Mouse (Mus musculus): ENCODE results near the gene Hist1h1t. TPM values are rescaled to one million over a fixed set of nuclear protein-coding genes. Genes with fewer than 3 reads are reported as not detected.
A peak's percentile ranks its signal among the peaks of the same experiment; 100 is the strongest.

Gene Hist1h1t
- polyA plus RNA-seq, 1 experiment from 2014 or later = not detected

DNA sequence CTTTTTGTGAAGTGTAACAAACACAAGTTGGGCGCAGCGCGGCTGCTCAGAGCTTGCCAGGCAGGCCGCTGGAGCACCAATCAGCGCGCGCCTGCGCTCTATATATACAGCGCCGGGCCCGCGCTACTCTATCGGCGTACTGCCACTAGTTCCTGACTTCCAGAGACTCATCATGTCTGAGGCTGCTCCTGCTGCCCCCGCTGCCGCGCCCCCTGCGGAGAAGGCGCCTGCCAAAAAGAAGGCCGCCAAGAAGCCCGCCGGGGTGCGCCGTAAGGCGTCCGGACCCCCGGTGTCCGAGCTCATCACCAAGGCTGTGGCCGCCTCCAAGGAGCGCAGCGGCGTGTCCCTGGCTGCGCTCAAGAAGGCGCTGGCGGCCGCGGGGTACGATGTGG, 43.1 kb downstream of the Hist1h1t start, which contains the start of gene Hist1h1c:
Gene Hist1h1c (plus strand): TSS at position 132 of the 392 bp plus-strand sequence.
- Histone ChIP-seq H3K36me3 (ENCODE audit: control insufficient read depth, insufficient read depth, low read length) (no peaks in the 10 kb centered on the region), H3K4me2 (ENCODE audit: low read depth) (peak within 1 kb of the TSS; percentile 93), H3K9me3 (ENCODE audit: control insufficient read depth, low read length) (no peaks in the 10 kb centered on the region), H3K4me3 (ENCODE audit: low read depth, low read length) (peak within 1 kb of the TSS; percentile 52), H3K4me1 (ENCODE audit: control insufficient read depth, insufficient read depth, low read length) (0 out of 2 replicates have a peak, but pooled peaks cover 6% of the 10 kb centered on the region), H3K9ac (ENCODE audit: low read length) (peak within 1 kb of the TSS; percentile 81), H3K27me3 (ENCODE audit: control insufficient read depth, insufficient read depth, low read length) (no peaks in the 10 kb centered on the region), H3K27ac (ENCODE audit: low read depth, low read length) (peak within 1 kb of the TSS; percentile 98)
- ATAC-seq (ENCODE audit: insufficient read depth, low FRiP score, low TSS enrichment) (peak; percentile 95), DNase-seq (ENCODE audit: low spot score) (peak; percentile 94)
- WGBS = 0% methylated on average over 30 of the region's 38 CpGs

DNA sequence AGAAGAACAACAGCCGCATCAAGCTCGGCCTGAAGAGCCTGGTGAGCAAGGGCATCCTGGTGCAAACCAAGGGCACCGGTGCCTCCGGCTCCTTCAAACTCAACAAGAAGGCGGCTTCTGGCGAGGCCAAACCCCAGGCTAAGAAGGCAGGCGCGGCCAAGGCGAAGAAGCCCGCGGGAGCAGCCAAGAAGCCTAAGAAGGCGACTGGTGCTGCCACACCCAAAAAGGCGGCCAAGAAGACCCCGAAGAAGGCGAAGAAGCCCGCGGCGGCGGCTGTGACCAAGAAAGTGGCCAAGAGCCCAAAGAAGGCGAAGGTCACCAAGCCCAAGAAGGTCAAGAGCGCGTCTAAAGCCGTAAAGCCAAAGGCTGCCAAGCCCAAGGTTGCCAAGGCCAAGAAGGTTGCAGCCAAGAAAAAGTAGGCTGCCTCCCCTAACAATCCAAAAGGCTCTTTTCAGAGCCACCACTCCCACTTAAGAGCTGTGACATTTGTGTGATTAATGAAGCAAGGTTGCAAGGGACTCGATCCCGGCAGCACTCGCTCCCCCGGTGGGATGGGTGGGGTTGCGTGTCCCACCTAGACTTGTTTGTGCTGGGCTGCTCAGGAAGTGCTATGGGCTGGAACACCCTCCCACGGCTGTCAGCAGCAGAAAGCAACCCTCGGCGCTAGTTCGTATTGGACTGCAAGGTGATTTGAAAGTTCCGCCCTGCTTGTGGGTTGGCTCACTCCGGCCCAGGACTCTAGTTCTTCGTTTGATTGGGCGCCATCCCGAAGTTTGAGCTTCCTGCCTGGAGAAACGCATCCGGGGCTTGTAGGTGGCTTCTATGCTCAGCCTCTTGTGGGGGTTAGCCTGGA, 43.7 kb downstream of the Hist1h1t start:
- Histone ChIP-seq H3K27ac (ENCODE audit: low read depth, low read length) (peak overlapping the region; percentile 98), H3K4me2 (ENCODE audit: low read depth) (peak overlapping the region; percentile 93), H3K9ac (ENCODE audit: low read length) (peak overlapping the region; percentile 81), H3K36me3 (ENCODE audit: control insufficient read depth, insufficient read depth, low read length) (no peaks in the 10 kb centered on the region), H3K4me1 (ENCODE audit: control insufficient read depth, insufficient read depth, low read length) (peaks cover 6% of the 10 kb centered on the region; the same call in 1 of the 2 replicates), H3K9me3 (ENCODE audit: control insufficient read depth, low read length) (no peaks in the 10 kb centered on the region), H3K27me3 (ENCODE audit: control insufficient read depth, insufficient read depth, low read length) (no peaks in the 10 kb centered on the region), H3K4me3 (ENCODE audit: low read depth, low read length) (peak overlapping the region; percentile 52)
- DNase-seq (ENCODE audit: low spot score) (peak; percentile 90), ATAC-seq (ENCODE audit: insufficient read depth, low FRiP score, low TSS enrichment) (peak; percentile 82)
- WGBS = under 1% methylated on average over 38 of the region's 39 CpGs

DNA sequence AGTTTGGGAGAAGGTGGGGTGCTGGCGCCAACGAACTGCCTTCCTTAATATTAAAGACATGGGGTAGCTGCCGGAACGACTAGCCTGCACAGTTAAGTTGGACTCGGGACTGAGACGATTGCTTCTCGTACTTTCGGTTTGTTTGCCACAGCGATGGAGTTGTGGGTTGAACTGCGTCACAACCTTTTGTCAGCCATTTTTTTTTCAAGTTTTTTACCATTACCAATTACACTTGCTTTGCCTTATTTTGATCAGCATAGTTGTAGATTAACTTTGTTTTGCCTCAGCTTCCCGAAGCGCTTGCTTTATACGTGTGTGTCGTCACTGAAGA, 44.3 kb downstream of the Hist1h1t start:
- Histone ChIP-seq H3K9ac (ENCODE audit: low read length) (peak overlapping the region; percentile 81), H3K4me3 (ENCODE audit: low read depth, low read length) (peak overlapping the region; percentile 52), H3K4me2 (ENCODE audit: low read depth) (peak overlapping the region; percentile 93), H3K27ac (ENCODE audit: low read depth, low read length) (peak overlapping the region; percentile 98), H3K4me1 (ENCODE audit: control insufficient read depth, insufficient read depth, low read length) (peaks cover 10% of the 10 kb centered on the region; the same call in 1 of the 2 replicates), H3K9me3 (ENCODE audit: control insufficient read depth, low read length) (no peaks in the 10 kb centered on the region), H3K36me3 (ENCODE audit: control insufficient read depth, insufficient read depth, low read length) (no peaks in the 10 kb centered on the region), H3K27me3 (ENCODE audit: control insufficient read depth, insufficient read depth, low read length) (no peaks in the 10 kb centered on the region)
- 1% methylated on average over 14 of the region's 14 CpGs for WGBS
- DNase-seq (ENCODE audit: low spot score) (no peak), ATAC-seq (ENCODE audit: insufficient read depth, low FRiP score, low TSS enrichment) (no peak)

DNA sequence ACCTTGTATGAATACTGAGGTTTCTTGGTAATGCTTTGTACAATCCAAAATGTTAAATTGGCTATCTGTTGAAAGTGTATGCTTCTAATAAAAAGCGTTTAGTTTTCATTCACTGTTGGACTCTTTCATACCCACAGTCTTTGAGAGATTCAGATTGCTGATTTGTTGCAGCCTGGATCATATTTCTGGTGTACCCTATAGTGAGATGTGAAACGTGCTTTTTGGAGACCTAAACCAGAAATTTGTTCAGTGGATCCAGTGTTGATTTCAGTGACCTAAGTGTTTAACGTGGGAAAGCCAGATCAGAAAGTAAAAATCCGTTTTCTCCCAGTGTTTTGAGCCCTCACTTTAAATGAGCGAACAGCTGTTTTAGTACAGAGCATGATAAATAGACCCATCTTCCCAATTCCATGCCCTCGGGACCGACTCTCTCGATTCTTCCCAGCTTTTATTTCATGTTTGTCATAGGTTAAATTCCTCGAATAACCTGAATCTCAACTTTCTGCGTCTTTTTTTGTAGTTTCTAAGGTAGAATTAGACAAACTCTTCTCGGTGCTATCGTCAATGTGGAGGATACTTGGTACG, 44.7 kb downstream of the Hist1h1t start:
- Histone ChIP-seq H3K9me3 (ENCODE audit: control insufficient read depth, low read length) (no peaks in the 10 kb centered on the region), H3K4me3 (ENCODE audit: low read depth, low read length) (peak overlapping the region; percentile 52), H3K36me3 (ENCODE audit: control insufficient read depth, insufficient read depth, low read length) (no peaks in the 10 kb centered on the region), H3K9ac (ENCODE audit: low read length) (peak overlapping the region; percentile 81), H3K4me1 (ENCODE audit: control insufficient read depth, insufficient read depth, low read length) (peaks cover 10% of the 10 kb centered on the region; the same call in 1 of the 2 replicates), H3K4me2 (ENCODE audit: low read depth) (peak overlapping the region; percentile 93), H3K27me3 (ENCODE audit: control insufficient read depth, insufficient read depth, low read length) (no peaks in the 10 kb centered on the region), H3K27ac (ENCODE audit: low read depth, low read length) (peak overlapping the region; percentile 98)
- ATAC-seq (ENCODE audit: insufficient read depth, low FRiP score, low TSS enrichment) = no peak
- DNase-seq (ENCODE audit: low spot score) = no peak
- 32% methylated on average over 13 of the region's 13 CpGs for WGBS

DNA sequence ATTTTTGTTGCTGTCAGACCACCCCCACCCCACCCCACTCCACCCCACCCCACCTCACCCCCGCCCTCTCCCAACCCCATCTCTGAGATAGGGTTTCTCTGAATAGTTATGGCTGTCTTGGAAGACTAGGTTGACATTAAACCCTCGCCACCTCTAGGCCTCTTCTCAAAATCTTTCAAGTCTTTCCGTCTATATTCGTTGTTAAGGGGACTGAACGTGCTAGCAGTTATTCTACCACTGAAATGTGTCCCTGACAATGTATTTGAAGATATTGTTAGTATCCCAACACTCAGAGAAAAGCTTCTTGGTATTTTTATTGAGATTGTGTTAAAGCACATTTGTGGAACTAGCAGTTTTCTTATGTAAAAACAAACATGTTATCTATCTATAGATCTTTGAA, 45.3 kb downstream of the Hist1h1t start:
- ATAC-seq (ENCODE audit: insufficient read depth, low FRiP score, low TSS enrichment) (no peak), DNase-seq (ENCODE audit: low spot score) (no peak)
- Histone ChIP-seq H3K27ac (ENCODE audit: low read depth, low read length) (no peak overlapping the region), H3K9me3 (ENCODE audit: control insufficient read depth, low read length) (no peaks in the 10 kb centered on the region), H3K4me1 (ENCODE audit: control insufficient read depth, insufficient read depth, low read length) (peaks cover 10% of the 10 kb centered on the region; the same call in 1 of the 2 replicates), H3K4me2 (ENCODE audit: low read depth) (peak overlapping the region; percentile 93; the same call in 1 of the 2 replicates), H3K4me3 (ENCODE audit: low read depth, low read length) (no peak overlapping the region), H3K9ac (ENCODE audit: low read length) (no peak overlapping the region), H3K27me3 (ENCODE audit: control insufficient read depth, insufficient read depth, low read length) (no peaks in the 10 kb centered on the region), H3K36me3 (ENCODE audit: control insufficient read depth, insufficient read depth, low read length) (no peaks in the 10 kb centered on the region)
- 68% methylated on average over 5 of the region's 5 CpGs for WGBS

DNA sequence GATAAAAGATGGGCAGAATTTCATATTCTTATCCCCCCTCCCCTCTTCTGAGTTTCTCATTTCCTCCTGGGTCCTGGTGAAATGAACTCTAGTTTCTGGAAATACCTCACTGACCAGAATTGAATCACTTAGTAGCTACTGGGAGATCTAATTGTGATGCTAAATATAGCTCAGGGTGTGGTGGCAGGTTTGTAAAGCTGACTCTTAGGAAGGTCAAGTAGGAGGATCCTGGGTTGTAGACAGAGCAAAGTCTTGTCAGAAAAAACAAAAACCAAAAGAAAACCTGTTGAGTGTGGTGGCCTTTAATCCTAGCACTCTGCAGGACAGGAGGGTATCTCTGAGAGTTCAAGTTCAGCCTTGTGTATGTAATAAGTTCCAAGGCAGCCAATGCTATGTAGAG, 46.4 kb downstream of the Hist1h1t start:
- DNase-seq (ENCODE audit: low spot score) (no peak), ATAC-seq (ENCODE audit: insufficient read depth, low FRiP score, low TSS enrichment) (no peak)
- Histone ChIP-seq H3K9me3 (ENCODE audit: control insufficient read depth, low read length) (no peaks in the 10 kb centered on the region), H3K27ac (ENCODE audit: low read depth, low read length) (no peak overlapping the region), H3K27me3 (ENCODE audit: control insufficient read depth, insufficient read depth, low read length) (no peaks in the 10 kb centered on the region), H3K9ac (ENCODE audit: low read length) (no peak overlapping the region), H3K4me2 (ENCODE audit: low read depth) (no peak overlapping the region), H3K4me3 (ENCODE audit: low read depth, low read length) (no peak overlapping the region), H3K36me3 (ENCODE audit: control insufficient read depth, insufficient read depth, low read length) (no peaks in the 10 kb centered on the region), H3K4me1 (ENCODE audit: control insufficient read depth, insufficient read depth, low read length) (peaks cover 10% of the 10 kb centered on the region; the same call in 1 of the 2 replicates)

DNA sequence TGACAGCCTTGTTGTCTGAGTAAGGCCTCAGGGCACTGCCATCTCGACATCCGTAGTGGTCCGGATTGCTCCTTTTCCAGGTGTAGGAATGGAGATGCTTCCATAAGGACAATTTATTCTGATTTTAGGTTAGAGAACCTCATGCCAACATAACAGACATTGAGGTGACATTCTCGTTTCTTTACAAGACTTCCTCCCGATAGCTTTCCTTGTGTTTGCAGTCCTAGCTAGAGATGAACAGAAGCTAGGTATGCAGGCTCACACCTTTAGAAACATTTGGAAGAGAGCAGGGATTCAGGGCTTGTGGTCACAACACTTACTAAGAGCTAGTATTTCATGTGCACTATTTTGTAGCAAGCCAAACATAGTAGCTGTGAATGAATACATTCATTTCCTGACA, 47.6 kb downstream of the Hist1h1t start:
- WGBS = 91% methylated on average over 5 of the region's 5 CpGs
- Histone ChIP-seq H3K9me3 (ENCODE audit: control insufficient read depth, low read length) (no peaks in the 10 kb centered on the region), H3K27ac (ENCODE audit: low read depth, low read length) (no peak overlapping the region), H3K36me3 (ENCODE audit: control insufficient read depth, insufficient read depth, low read length) (no peaks in the 10 kb centered on the region), H3K4me2 (ENCODE audit: low read depth) (no peak overlapping the region), H3K4me3 (ENCODE audit: low read depth, low read length) (no peak overlapping the region), H3K27me3 (ENCODE audit: control insufficient read depth, insufficient read depth, low read length) (no peaks in the 10 kb centered on the region), H3K4me1 (ENCODE audit: control insufficient read depth, insufficient read depth, low read length) (peaks cover 18% of the 10 kb centered on the region; the same call in 1 of the 2 replicates), H3K9ac (ENCODE audit: low read length) (no peak overlapping the region)
- no peak for DNase-seq (ENCODE audit: low spot score)
- ATAC-seq (ENCODE audit: insufficient read depth, low FRiP score, low TSS enrichment) = no peak

DNA sequence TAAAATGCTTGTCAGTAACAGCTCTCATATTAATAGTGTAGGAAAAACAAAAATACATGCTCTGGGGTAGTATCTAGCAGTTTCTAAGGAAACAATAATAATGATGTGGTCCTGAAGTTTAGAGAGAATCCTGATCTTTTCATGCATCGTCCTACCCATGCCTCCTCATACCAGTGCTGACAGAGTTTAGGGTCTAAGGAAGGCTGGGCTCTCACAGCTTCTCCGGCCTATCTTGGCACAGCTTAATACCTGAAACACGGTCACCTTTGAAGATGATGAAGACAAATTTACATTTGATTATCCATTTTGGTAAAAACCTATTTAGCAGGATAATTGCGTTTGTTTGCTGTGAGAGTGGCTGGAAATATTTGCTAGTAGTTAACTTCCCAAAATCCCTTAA, 48.3 kb downstream of the Hist1h1t start:
- peak overlapping the region; percentile 70; the same call in 1 of the 2 replicates for H3K27ac ChIP-seq (ENCODE audit: low read depth, low read length)
- 53% methylated on average over 4 of the region's 4 CpGs for WGBS
- H3K36me3 ChIP-seq (ENCODE audit: control insufficient read depth, insufficient read depth, low read length) = no peaks in the 10 kb centered on the region
- H3K4me1 ChIP-seq (ENCODE audit: control insufficient read depth, insufficient read depth, low read length) = peaks cover 18% of the 10 kb centered on the region; the same call in 1 of the 2 replicates
- H3K4me2 ChIP-seq (ENCODE audit: low read depth) = peak overlapping the region; percentile 11; the same call in 1 of the 2 replicates
- no peaks in the 10 kb centered on the region for H3K27me3 ChIP-seq (ENCODE audit: control insufficient read depth, insufficient read depth, low read length)
- ATAC-seq (ENCODE audit: insufficient read depth, low FRiP score, low TSS enrichment) (no peak), DNase-seq (ENCODE audit: low spot score) (no peak)
- no peak overlapping the region; the same call in 1 of the 2 replicates for H3K9ac ChIP-seq (ENCODE audit: low read length)
- peak overlapping the region; percentile 32; the same call in 1 of the 2 replicates for H3K4me3 ChIP-seq (ENCODE audit: low read depth, low read length)
- H3K9me3 ChIP-seq (ENCODE audit: control insufficient read depth, low read length) = no peaks in the 10 kb centered on the region
